Mouse (Mus musculus): ENCODE measurements around the gene Fthl17d. TPM values are rescaled to one million over a fixed set of nuclear protein-coding genes. Genes with fewer than 3 reads are reported as not detected.

Gene Fthl17d
- polyA plus RNA-seq, 1 experiment from 2014 or later = not detected

Other genes with a start within 250 kb of the Fthl17d start
- not detected in 2 replicates for gene Ssx9, start 238.3 kb downstream of the Fthl17d start, polyA plus RNA-seq (2015; fragmentation: Nextera tagmentation; extraction: Ambion mirVana)
- gene Ssxb5, start 183.1 kb downstream of the Fthl17d start, polyA plus RNA-seq (2015; fragmentation: Nextera tagmentation; extraction: Ambion mirVana) = not detected in 2 replicates
- gene Gm6592, start 142.8 kb downstream of the Fthl17d start, polyA plus RNA-seq (2015; fragmentation: Nextera tagmentation; extraction: Ambion mirVana) = not detected in 2 replicates
- not detected in 2 replicates for gene Gm5751, start 112.5 kb downstream of the Fthl17d start, polyA plus RNA-seq (2015; fragmentation: Nextera tagmentation; extraction: Ambion mirVana)
- gene B630019K06Rik, start 94.4 kb downstream of the Fthl17d start, polyA plus RNA-seq (2015; fragmentation: Nextera tagmentation; extraction: Ambion mirVana) = 0.19 and 0.25 TPM in 2 replicates
- not detected in 2 replicates for gene Fthl17b, start 23.8 kb downstream of the Fthl17d start, polyA plus RNA-seq (2015; fragmentation: Nextera tagmentation; extraction: Ambion mirVana)
- gene Fthl17c, start 10.2 kb downstream of the Fthl17d start, polyA plus RNA-seq (2015; fragmentation: Nextera tagmentation; extraction: Ambion mirVana) = not detected in 2 replicates
- not detected in 2 replicates for gene Fthl17e, start 46.7 kb upstream of the Fthl17d start, polyA plus RNA-seq (2015; fragmentation: Nextera tagmentation; extraction: Ambion mirVana)
- not detected in 2 replicates for gene Fthl17f, start 76.3 kb upstream of the Fthl17d start, polyA plus RNA-seq (2015; fragmentation: Nextera tagmentation; extraction: Ambion mirVana)
- gene 4930402K13Rik, start 117.8 kb upstream of the Fthl17d start, polyA plus RNA-seq (2015; fragmentation: Nextera tagmentation; extraction: Ambion mirVana) = not detected in 2 replicates
- gene Lancl3, start 213.1 kb upstream of the Fthl17d start, polyA plus RNA-seq (2015; fragmentation: Nextera tagmentation; extraction: Ambion mirVana) = 0.19 and 0.33 TPM in 2 replicates

Measured in liver, embryonic 16.5 days (tissue).